Mouse (Mus musculus) midbrain, embryonic 13.5 days (tissue): ENCODE measurements around the gene Lrrc7. TPM values are rescaled to one million over a fixed set of nuclear protein-coding genes. Genes with fewer than 3 reads are reported as not detected.

Experiments
- ATAC-seq: fragments of 200-750 bp; cut with Nextera tagmentation; 2 replicates; pipeline ENCODE4 v1.8.0; 2017; ENCODE audit warnings: mild to moderate bottlenecking, moderate TSS enrichment, moderate library complexity
- H3K27ac ChIP-seq: fragments of 300-500 bp; sonication (generic); 2 replicates; pipeline ENCODE4 v1.5.1; 2015; ENCODE audit warnings: inconsistent platforms, mild to moderate bottlenecking, moderate library complexity
- H3K27me3 ChIP-seq: fragments of 300-500 bp; sonication (generic); 2 replicates; pipeline ENCODE4 v1.6.1; 2015; ENCODE audit warnings: mild to moderate bottlenecking, inconsistent platforms
- H3K36me3 ChIP-seq: fragments of 300-500 bp; sonication (generic); 2 replicates; pipeline ENCODE4 v1.6.1; 2015; ENCODE audit warnings: mild to moderate bottlenecking, inconsistent platforms
- H3K4me1 ChIP-seq: fragments of 300-500 bp; sonication (generic); replicated peaks from 2 replicates; pipeline ENCODE4 v1.6.1; 2015; ENCODE audit warnings: inconsistent platforms
- H3K4me2 ChIP-seq: fragments of 300-500 bp; sonication (generic); replicated peaks from 2 replicates; pipeline ENCODE4 v1.6.1; 2015; ENCODE audit warnings: moderate library complexity, mild to moderate bottlenecking, inconsistent platforms
- H3K4me3 ChIP-seq: fragments of 300-500 bp; sonication (generic); replicated peaks from 2 replicates; pipeline ENCODE4 v1.5.1; 2015; ENCODE audit warnings: mild to moderate bottlenecking, inconsistent platforms
- H3K9ac ChIP-seq: fragments of 300-500 bp; sonication (generic); replicated peaks from 2 replicates; pipeline ENCODE4 v1.6.1; 2015; ENCODE audit warnings: mild to moderate bottlenecking, inconsistent platforms
- H3K9me3 ChIP-seq: fragments of 300-500 bp; sonication (generic); 2 replicates; pipeline ENCODE4 v1.6.1; 2016; ENCODE audit warnings: mild to moderate bottlenecking, inconsistent platforms
- WGBS: fragments of 180-500 bp; shearing (Covaris S2); methylation state at CpG from one replicate; pipeline ENCODE4 v1.1.7; 2015; 5-methylcytosine and 5-hydroxymethylcytosine counted together
- polyA plus RNA-seq: library from polyadenylated mRNA; unstranded; fragments of >200 nt; fragmentation: Nextera tagmentation; extraction: Ambion mirVana; gene quantifications from 2 replicates; pipeline ENCODE4 v1.2.1, GENCODE M21; 2015

The Lrrc7 gene
- polyA plus RNA-seq, 1 experiment from 2014 or later, result 9.2 TPM

DNA sequence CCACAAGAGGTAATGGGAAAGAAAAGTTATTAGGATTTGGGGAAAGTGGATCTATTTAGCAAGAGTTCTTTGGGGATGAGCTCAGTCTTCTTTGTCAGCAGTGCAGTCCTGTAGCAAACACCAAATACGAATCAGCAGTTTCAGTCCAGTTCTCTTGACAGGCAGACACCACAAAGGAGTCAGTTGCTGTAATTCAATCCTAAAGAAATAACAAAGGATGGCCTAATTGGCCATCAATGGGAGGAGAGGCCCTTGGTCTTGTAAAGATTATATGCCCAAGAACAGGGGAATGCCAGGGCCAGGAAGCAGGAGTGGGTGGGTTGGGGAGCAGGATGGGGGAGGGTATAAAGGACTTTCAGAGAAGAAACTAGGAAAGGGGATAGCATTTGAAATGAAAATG is 33.5 kb downstream of the Lrrc7 start:
- Histone ChIP-seq H3K27me3 (no peaks in the 10 kb centered on the region), H3K9me3 (no peaks in the 10 kb centered on the region), H3K9ac (no peak overlapping the region), H3K27ac (no peak overlapping the region), H3K4me2 (no peak overlapping the region), H3K36me3 (no peaks in the 10 kb centered on the region), H3K4me1 (no peaks in the 10 kb centered on the region), H3K4me3 (no peak overlapping the region)
- ATAC-seq, result no peak
- 23% methylated on average over 1 of the region's 1 CpGs for WGBS

DNA sequence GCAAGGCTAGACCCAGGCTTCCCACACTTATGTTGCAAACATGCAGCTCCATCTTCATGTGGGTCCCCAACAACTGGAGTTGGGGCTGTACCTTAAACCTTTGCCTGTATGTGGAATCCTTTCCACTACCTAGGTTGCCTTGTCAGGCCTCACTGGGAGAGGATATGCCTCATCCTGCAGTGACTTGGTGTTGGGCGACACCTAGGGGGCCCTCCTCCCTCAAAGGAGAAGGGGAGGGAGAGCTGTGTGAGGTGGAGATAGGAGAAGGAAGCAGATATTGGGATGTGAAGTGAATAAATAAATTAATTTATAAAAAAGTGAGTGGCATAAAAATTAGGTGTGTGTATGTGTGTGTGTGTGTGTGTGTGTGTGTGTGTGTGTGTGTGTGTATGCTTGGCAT is 68.3 kb downstream of the Lrrc7 start:
- no peak overlapping the region for H3K4me2 ChIP-seq
- no peaks in the 10 kb centered on the region for H3K27me3 ChIP-seq
- WGBS, result 87% methylated on average over 1 of the region's 1 CpGs
- no peak overlapping the region for H3K9ac ChIP-seq
- H3K36me3 ChIP-seq, result no peaks in the 10 kb centered on the region
- no peak for ATAC-seq
- no peak overlapping the region for H3K4me3 ChIP-seq
- H3K9me3 ChIP-seq, result no peaks in the 10 kb centered on the region
- no peaks in the 10 kb centered on the region for H3K4me1 ChIP-seq
- H3K27ac ChIP-seq, result no peak overlapping the region

DNA sequence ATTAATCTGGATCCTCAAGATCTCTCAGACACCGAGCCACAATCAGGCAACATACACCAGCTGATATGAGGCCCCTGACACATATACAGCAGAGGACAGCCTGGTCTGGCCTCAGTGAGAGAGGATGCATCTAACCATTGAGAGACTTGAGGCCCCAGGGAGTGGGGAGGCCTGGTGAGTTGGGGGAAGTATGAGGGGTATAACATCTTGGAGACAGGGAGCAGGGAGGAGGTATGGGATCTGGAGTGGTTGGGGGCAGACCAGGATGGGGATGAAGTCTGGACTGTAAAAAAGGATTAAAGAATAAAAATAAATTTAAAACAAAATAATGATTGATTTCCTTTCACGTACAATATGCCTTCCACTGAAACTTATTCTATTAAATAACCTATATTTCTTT is 82.3 kb downstream of the Lrrc7 start:
- no peaks in the 10 kb centered on the region for H3K4me1 ChIP-seq
- H3K9ac ChIP-seq, result no peak overlapping the region
- ATAC-seq, result no peak
- 87% methylated on average over 2 of the region's 2 CpGs for WGBS
- H3K9me3 ChIP-seq, result no peaks in the 10 kb centered on the region
- no peak overlapping the region for H3K4me2 ChIP-seq
- H3K36me3 ChIP-seq, result no peaks in the 10 kb centered on the region
- no peak overlapping the region for H3K4me3 ChIP-seq
- H3K27ac ChIP-seq, result no peak overlapping the region
- no peaks in the 10 kb centered on the region for H3K27me3 ChIP-seq

GRCm38 (mm10) chr3:158400600-158400999 is 161.4 kb downstream of the Lrrc7 start:
- H3K4me2 ChIP-seq, result no peak overlapping the region
- no peak for ATAC-seq
- H3K36me3 ChIP-seq, result no peaks in the 10 kb centered on the region
- H3K4me3 ChIP-seq, result no peak overlapping the region
- H3K9me3 ChIP-seq, result no peaks in the 10 kb centered on the region
- H3K9ac ChIP-seq, result no peak overlapping the region
- H3K27ac ChIP-seq, result no peak overlapping the region
- H3K4me1 ChIP-seq, result no peaks in the 10 kb centered on the region
- 91% methylated on average over 1 of the region's 1 CpGs for WGBS
- H3K27me3 ChIP-seq, result no peaks in the 10 kb centered on the region

GRCm38 (mm10) chr3:158391534-158391933 is 170.5 kb downstream of the Lrrc7 start:
- H3K27ac ChIP-seq, result no peak overlapping the region
- H3K9me3 ChIP-seq, result no peaks in the 10 kb centered on the region
- no peaks in the 10 kb centered on the region for H3K36me3 ChIP-seq
- no peaks in the 10 kb centered on the region for H3K27me3 ChIP-seq
- no peak for ATAC-seq
- no peak overlapping the region for H3K9ac ChIP-seq
- H3K4me1 ChIP-seq, result peaks cover 15% of the 10 kb centered on the region; the same call in 1 of the 2 replicates
- H3K4me3 ChIP-seq, result no peak overlapping the region
- H3K4me2 ChIP-seq, result no peak overlapping the region

DNA sequence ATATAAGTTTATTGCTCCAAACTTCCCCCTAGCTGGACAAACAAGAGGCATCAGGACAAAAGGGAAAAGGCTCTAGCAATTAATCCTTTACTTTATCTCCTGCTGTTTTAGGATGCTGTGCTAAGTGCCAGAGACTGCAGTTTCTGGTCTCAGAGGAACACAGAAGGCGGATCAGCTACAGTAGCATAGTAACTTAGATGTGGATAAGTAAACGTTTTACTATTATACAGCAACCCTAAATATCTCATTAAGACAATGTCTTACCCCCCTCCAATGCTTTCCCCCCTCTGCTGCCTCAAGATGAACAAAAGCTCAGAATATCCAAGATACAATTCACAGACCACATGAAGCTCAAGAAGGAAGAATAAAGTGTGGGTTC is 174.0 kb downstream of the Lrrc7 start:
- Histone ChIP-seq H3K4me2 (no peak overlapping the region), H3K27me3 (no peaks in the 10 kb centered on the region), H3K4me3 (no peak overlapping the region), H3K36me3 (no peaks in the 10 kb centered on the region), H3K9ac (no peak overlapping the region), H3K27ac (no peak overlapping the region), H3K9me3 (no peaks in the 10 kb centered on the region), H3K4me1 (peaks cover 15% of the 10 kb centered on the region; the same call in 1 of the 2 replicates)
- WGBS, result 17% methylated on average over 2 of the region's 2 CpGs
- ATAC-seq, result 0 out of 2 replicates have a peak, but pooled peaks have one; percentile 45

- H3K27ac ChIP-seq, result no peak overlapping the region
- H3K27me3 ChIP-seq, result no peaks in the 10 kb centered on the region
- no peak overlapping the region for H3K4me3 ChIP-seq
- H3K4me1 ChIP-seq, result peaks cover 15% of the 10 kb centered on the region; the same call in 1 of the 2 replicates
- no peak overlapping the region for H3K4me2 ChIP-seq
- H3K36me3 ChIP-seq, result no peaks in the 10 kb centered on the region
- ATAC-seq, result peak; percentile 48; the same call in 1 of the 2 replicates
- H3K9ac ChIP-seq, result no peak overlapping the region
- no peaks in the 10 kb centered on the region for H3K9me3 ChIP-seq
- 45% methylated on average over 2 of the region's 2 CpGs for WGBS
These were observed 174.5 kb downstream of the Lrrc7 start for GRCm38 (mm10) chr3:158387413-158388075.

DNA sequence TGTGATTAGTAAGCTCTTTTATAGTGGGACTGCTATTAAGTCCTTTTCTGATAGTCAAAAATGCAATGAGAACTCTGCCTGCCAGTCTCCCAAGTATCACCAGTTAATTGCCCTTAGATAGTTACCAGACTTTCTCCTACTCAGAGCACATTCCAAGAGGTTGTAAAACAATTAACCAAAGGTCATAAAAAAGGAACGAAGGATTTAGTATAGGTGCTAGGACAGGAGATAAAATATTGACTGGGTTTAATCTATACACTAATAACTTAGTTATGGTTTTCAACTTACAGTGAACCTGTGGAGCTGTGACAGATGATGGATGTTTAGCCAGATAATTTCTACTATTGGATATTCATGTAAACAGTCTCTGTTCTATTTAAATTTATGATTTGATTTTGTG is 175.2 kb downstream of the Lrrc7 start:
- ATAC-seq, result no peak
- 62% methylated on average over 1 of the region's 1 CpGs for WGBS

GRCm38 (mm10) chr3:158375885-158376284 is 186.1 kb downstream of the Lrrc7 start:
- no peaks in the 10 kb centered on the region for H3K9me3 ChIP-seq

More for the DNA sequence above, 175.2 kb downstream of the Lrrc7 start:
- Histone ChIP-seq H3K27me3 (no peaks in the 10 kb centered on the region), H3K9ac (no peak overlapping the region), H3K4me3 (no peak overlapping the region), H3K4me2 (no peak overlapping the region), H3K27ac (no peak overlapping the region), H3K4me1 (peaks cover 15% of the 10 kb centered on the region; the same call in 1 of the 2 replicates), H3K9me3 (no peaks in the 10 kb centered on the region), H3K36me3 (no peaks in the 10 kb centered on the region)

DNA sequence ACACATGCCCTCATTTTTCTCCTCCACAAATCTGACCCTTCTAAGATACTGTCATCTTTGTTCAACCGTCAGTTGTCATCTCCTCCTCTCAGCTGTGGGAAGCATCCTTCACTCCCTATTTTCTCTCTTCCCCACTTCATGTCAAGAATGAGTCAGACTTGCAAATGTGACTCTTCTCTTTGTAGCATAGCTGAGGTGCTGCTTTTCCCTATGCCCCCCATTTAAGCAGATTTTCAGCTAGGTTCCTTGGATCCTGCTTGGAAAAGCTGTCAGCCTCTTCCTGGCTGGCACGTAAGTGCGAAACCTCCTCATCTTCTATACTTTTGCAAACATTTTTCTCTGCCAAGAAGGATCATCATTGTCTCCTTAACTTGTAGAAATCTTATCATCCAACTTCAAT is 192.9 kb downstream of the Lrrc7 start:
- 88% methylated on average over 3 of the region's 3 CpGs for WGBS
- H3K4me2 ChIP-seq, result no peak overlapping the region
- no peaks in the 10 kb centered on the region for H3K4me1 ChIP-seq
- H3K36me3 ChIP-seq, result no peaks in the 10 kb centered on the region
- H3K9me3 ChIP-seq, result no peaks in the 10 kb centered on the region
- H3K27ac ChIP-seq, result no peak overlapping the region
- no peak for ATAC-seq
- no peak overlapping the region for H3K9ac ChIP-seq
- no peaks in the 10 kb centered on the region for H3K27me3 ChIP-seq
- H3K4me3 ChIP-seq, result no peak overlapping the region

More at GRCm38 (mm10) chr3:158375885-158376284, 186.1 kb downstream of the Lrrc7 start:
- no peak for ATAC-seq
- H3K36me3 ChIP-seq, result no peaks in the 10 kb centered on the region
- no peak overlapping the region for H3K27ac ChIP-seq
- H3K4me2 ChIP-seq, result no peak overlapping the region
- H3K27me3 ChIP-seq, result no peaks in the 10 kb centered on the region
- WGBS, result 0% methylated on average over 1 of the region's 1 CpGs
- H3K4me3 ChIP-seq, result no peak overlapping the region
- no peak overlapping the region for H3K9ac ChIP-seq
- no peaks in the 10 kb centered on the region for H3K4me1 ChIP-seq

GRCm38 (mm10) chr3:158365801-158366200 is 196.2 kb downstream of the Lrrc7 start:
- Histone ChIP-seq H3K9me3 (no peaks in the 10 kb centered on the region), H3K4me3 (no peak overlapping the region), H3K36me3 (no peaks in the 10 kb centered on the region), H3K27me3 (no peaks in the 10 kb centered on the region), H3K4me1 (no peaks in the 10 kb centered on the region), H3K4me2 (no peak overlapping the region), H3K9ac (no peak overlapping the region), H3K27ac (no peak overlapping the region)
- 88% methylated on average over 3 of the region's 3 CpGs for WGBS
- no peak for ATAC-seq

DNA sequence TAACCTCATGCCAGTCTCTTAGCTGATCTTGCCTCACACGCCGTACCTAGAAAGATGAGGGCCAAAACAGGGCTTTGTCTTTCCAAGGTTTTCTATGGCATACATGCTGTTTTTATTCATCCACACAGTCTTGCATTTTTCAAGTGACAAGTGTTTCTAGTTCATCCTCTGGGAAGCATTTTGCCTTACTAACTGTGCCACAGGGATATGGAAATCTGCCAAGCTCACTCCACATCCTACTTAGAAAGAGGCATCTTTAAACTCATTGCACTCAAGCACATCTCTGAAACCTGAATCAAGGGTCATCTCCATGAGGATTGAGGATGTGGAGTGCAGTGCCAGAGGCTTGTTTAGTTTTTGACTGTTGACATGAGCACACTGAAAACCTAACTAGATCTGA is 199.9 kb downstream of the Lrrc7 start:
- ATAC-seq, result no peak
- H3K27ac ChIP-seq, result no peak overlapping the region
- no peaks in the 10 kb centered on the region for H3K9me3 ChIP-seq
- no peaks in the 10 kb centered on the region for H3K36me3 ChIP-seq
- WGBS, result 95% methylated on average over 2 of the region's 2 CpGs
- no peak overlapping the region for H3K4me2 ChIP-seq
- no peak overlapping the region for H3K4me3 ChIP-seq
- H3K4me1 ChIP-seq, result no peaks in the 10 kb centered on the region
- no peak overlapping the region for H3K9ac ChIP-seq
- no peaks in the 10 kb centered on the region for H3K27me3 ChIP-seq

- Histone ChIP-seq H3K4me2 (no peak overlapping the region), H3K27me3 (no peaks in the 10 kb centered on the region), H3K4me1 (no peaks in the 10 kb centered on the region), H3K36me3 (no peaks in the 10 kb centered on the region), H3K9ac (no peak overlapping the region), H3K4me3 (no peak overlapping the region), H3K9me3 (no peaks in the 10 kb centered on the region), H3K27ac (no peak overlapping the region)
- ATAC-seq, result no peak
- WGBS, result 83% methylated on average over 1 of the region's 1 CpGs
These were observed 205.3 kb downstream of the Lrrc7 start for GRCm38 (mm10) chr3:158356706-158357105.
